Mouse (Mus musculus): ENCODE results near the gene Bcar3. TPM values are rescaled to one million over a fixed set of nuclear protein-coding genes. Genes with fewer than 3 reads are reported as not detected.
"Not testable (repeated sequence)": the region's sequence is repeated elsewhere in the genome, so short reads cannot be mapped to it uniquely, and the experiment has no call there.

Gene Bcar3
- total RNA-seq, 2 experiments from 2014 or later = 1.6 to 5.0 TPM

GRCm38 (mm10) chr3:122376412-122376831, 82.5 kb downstream of the Bcar3 start:
- no peak for ATAC-seq (replicated peaks; ENCODE audit: poor library complexity)

GRCm38 (mm10) chr3:122376841-122377464, 83.0 kb downstream of the Bcar3 start:
- ATAC-seq (replicated peaks; ENCODE audit: poor library complexity) = no peak

- peak; percentile 81 for ATAC-seq (replicated peaks; ENCODE audit: poor library complexity)
These were observed 84.7 kb downstream of the Bcar3 start for GRCm38 (mm10) chr3:122378634-122379033.

DNA sequence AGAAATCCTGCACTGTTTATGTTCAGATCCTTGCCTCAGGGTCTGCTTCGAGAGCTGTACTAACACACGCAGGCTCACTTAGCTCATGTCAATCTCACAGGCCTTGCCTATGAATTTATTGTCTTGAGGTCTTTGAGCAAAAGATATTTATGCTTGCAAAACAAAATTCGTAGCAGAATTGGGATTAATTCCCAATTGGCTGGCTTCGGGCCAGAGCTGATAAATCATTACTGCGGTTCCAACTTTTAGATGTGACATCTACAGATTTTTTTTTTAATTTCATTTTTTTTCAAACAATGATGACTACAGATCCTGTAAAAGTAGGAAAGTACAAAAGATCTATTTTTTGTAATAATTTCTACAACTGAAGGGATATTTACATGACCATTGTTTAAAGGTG, 86.8 kb downstream of the Bcar3 start:
- ATAC-seq (replicated peaks; ENCODE audit: poor library complexity) = no peak

DNA sequence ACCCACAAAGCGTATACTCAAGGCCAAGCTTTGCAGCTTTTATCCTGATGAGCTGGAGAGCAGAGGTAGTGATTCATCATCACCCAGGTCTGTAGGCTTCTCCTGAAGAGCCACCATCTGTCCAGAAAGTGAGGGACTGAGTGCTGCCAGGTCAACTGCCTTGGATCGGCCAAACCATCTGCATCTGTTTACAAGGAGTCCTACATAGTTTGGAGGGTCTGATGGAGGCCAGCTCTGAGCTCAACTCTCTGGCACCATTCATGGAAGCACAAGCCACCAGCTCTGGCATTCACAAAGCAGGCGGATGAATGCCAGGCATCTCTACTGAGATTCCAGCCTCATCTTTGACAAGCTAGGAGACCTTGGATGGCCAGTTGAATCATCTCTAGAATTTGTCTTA, 87.7 kb downstream of the Bcar3 start:
- no peak for ATAC-seq (replicated peaks; ENCODE audit: poor library complexity)

GRCm38 (mm10) chr3:122386444-122386843, 92.5 kb downstream of the Bcar3 start:
- no peak for ATAC-seq (replicated peaks; ENCODE audit: poor library complexity)

DNA sequence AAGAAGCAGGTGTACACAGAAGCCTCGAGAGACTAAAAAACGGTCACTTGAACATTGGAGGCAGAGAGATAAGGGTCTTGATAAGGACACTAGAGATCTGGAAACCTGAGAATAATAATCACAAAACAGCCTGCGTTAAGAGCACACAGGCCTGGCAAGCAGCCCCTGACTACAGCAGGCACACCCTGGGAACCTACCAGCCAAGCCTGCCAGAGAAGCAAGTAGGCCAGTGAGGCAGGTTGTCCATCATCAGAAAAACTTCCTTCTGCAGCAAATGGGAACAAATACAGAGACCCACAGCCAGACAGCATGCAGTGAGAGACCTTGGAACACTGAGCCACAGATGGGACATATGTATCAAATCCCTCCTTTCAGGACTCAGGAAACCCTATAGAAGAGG, 93.8 kb downstream of the Bcar3 start:
- no peak for ATAC-seq (replicated peaks; ENCODE audit: poor library complexity)

DNA sequence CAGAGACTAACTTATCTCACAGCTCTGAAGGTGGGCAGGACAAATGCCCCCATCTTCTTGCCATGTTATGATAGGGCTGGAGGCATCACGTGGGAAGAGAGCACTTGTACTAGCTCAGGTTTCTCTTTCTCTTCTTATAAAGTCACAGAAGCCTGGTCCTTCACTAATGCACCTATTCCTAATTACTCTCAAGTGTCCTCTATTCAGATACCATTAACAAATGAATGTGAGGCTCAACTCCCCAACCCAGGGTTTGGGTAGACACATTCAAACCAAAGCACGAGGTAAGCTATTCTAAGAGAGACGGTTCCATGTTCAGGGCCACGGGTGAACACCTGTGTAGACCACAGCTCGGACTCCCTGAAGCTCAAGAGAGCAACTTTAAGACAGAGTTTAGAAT, 96.0 kb downstream of the Bcar3 start:
- ATAC-seq (replicated peaks; ENCODE audit: poor library complexity) = no peak

DNA sequence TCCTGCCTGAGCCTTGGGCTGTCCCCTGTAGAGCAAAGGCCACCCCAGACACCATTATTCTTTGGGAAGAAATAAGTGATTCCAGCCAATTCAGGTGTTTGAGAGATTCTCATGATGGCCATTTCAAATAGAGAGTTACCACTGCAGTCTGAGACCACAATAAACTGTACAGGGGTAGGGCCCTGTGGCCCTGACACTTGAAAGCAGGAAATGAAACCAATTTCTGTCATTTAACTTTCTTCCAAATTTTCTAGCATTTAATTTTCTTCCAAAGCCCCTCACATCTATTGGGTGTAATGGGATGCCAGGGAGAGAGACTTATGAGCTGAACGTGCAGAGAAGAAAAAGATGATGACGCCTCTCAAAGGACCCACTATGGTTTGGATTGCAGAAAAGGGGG, 97.2 kb downstream of the Bcar3 start:
- no peak; the same call in 1 of the 2 replicates for ATAC-seq (replicated peaks; ENCODE audit: poor library complexity)

GRCm38 (mm10) chr3:122391816-122392215, 97.9 kb downstream of the Bcar3 start:
- peak; percentile 45 for ATAC-seq (replicated peaks; ENCODE audit: poor library complexity)

DNA sequence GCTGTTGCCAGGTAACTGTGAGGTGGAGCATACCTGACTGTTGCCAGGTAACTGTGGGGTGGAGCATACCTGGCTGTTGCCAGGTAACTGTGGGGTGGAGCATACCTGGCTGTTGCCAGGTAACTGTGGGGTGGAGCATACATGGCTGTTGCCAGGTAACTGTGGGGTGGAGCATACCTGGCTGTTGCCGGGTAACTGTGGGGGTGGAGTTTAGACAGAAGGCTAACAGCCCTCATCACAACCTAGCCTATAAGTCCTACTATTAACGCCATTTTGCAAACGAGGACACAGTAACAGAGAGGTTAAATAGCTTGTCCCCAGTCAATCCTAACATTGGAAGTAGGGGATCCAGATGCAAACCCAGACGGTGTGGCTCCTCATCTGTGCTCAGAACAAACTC, 99.5 kb downstream of the Bcar3 start:
- ATAC-seq (replicated peaks; ENCODE audit: poor library complexity) = not testable (repeated sequence)

- no peak; the same call in 1 of the 2 replicates for ATAC-seq (replicated peaks; ENCODE audit: poor library complexity)
These were observed 100.0 kb downstream of the Bcar3 start for GRCm38 (mm10) chr3:122393836-122394374.

DNA sequence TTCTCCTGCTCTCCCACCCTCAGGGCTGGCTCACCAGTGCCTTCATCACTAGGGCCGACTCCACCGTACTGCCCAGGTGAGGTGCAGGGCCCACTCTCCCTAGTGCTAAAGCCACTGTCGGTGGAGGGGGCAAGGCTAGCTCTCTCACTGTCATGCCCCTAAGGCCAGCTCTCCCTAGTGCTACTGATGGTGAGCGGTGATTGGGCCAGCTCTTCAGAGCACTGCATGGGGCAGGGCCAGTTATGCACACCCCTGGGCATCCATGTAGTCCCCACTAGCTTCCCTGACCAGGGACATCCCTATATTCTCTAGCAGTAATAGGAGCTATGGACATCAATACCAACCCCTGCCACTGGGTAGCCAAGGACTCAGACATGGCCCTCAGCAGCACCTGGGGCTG, 103.0 kb downstream of the Bcar3 start:
- no peak for ATAC-seq (replicated peaks; ENCODE audit: poor library complexity)

DNA sequence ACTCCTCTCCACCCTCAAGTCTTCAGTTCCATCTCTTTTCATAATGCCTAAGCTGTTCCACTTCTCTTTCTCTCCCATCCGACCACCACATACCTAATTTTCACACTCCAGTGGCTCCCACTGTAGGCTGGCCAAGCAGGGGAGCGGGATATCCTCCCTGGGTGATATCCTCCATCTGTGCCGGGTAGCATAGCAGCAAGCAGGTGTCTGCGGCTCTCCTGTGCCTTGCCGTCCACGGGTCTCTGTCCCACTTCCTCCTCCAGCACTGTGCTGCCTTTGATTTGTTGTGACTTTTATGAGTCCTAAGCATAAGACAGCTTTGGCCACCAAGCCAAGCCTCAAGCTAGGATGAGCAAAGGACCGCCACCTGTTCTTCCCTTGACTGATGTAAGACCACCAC, 103.5 kb downstream of the Bcar3 start:
- no peak for ATAC-seq (replicated peaks; ENCODE audit: poor library complexity)

GRCm38 (mm10) chr3:122401011-122401410, 107.1 kb downstream of the Bcar3 start:
- ATAC-seq (replicated peaks; ENCODE audit: poor library complexity) = no peak

- no peak for ATAC-seq (replicated peaks; ENCODE audit: poor library complexity)
These were observed 108.2 kb downstream of the Bcar3 start for GRCm38 (mm10) chr3:122402143-122402542.

DNA sequence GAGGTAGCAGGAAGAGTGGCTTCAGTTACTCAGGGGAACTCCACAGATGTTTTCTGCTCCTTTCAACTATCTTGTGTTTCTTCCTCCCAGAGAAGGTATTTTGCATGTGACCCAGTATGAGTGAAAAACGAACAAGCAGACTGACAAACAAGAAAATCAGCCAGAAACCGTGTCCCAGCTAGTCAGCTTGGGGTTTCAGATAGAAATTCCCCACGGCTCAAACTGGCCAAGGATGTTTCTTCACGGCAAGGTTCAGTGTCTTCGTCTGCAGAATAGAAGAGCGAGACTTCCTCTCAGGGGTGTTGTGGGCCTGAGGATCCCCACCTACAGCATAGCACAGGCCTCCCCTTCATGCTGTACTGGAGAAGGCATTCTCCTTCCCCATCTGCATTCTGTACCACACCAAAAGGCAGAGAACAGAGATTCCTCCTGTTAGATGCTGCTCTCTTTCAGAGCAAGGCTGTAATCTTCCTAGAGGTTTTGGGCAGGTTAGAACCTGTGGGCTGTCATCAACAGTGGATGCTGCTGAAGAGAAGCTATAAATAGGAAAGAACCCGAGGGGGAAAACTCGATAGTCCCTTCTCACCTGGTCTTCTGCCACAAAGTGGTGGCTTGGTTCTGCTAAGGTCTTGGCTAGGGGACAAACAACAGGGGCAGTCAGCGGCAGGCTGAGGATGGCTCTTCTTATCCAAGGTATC, 110.1 kb downstream of the Bcar3 start:
- no peak for ATAC-seq (replicated peaks; ENCODE audit: poor library complexity)

DNA sequence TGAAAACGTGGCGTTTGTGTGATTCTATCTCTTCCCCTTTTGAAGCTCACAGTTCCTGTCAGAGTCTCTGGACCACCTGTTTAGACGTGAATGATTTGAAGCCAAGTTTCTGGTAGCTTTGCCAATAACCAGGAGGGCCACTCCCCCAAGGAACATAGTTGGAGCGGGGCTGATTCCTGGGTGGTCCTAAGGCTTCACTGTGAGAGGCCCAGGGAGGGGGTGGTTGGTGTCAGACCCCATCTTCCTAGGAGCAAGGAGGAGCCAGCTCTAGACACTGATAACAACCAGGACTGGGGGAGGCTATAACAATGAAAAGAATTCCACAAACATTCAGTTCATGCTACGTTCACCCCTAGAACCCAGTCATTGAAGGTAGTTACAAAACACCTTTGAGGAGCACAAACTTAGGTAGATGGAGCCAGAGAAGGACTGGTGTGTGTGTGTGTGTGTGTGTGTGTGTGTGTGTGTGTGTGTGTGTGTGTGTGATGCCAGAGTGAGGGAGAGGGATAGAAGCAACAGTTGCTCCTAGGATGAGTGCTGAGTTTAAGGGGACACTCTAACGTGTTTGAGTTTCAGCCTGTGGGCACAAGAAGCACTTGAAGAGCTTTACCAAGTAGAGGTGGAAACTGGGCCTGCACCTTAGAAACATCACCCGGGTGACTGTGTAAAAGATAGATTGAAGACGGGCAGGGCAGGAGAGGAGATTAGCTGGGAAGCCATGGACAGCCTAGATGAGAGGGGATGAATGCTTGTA, 111.4 kb downstream of the Bcar3 start:
- no peak for ATAC-seq (replicated peaks; ENCODE audit: poor library complexity)

DNA sequence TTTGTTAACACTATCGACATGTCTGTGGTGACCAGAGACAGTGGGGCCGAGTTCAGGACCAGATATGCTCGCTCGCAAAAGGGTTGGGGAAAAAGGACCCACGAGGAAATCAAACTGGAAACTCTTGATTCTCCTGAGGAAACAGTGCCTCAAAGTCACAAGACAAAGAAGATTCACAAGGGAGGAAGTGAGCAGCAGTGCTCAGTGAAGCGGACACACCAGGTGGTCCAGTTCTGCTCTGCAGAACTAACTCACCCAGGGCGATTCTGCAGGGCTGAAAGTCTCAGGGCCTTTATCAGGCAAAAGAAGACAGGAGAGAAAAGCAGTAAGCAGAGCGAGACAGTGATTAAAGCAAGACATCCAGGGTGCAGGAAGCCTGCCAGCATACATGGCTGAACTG, 112.5 kb downstream of the Bcar3 start:
- ATAC-seq (replicated peaks; ENCODE audit: poor library complexity) = no peak

DNA sequence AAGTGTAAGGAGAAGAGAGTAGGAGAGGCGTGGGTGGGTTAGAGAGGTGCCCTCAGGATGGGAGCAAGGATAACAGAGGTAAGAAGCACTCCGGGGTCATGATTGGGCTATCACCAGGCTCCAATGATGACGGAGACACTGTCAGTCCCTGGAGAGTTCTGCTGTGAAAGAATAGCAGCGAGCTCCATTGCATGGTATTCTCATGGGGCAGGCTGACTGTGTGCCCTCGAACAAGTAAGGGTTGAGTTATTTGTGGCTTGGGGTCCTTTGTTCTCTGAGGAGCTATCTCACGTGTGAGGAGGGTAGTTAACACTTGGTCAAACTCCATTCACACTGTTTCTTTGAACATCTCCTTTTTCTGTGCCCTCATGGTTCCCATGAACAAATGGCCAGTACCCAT, 113.8 kb downstream of the Bcar3 start:
- ATAC-seq (replicated peaks; ENCODE audit: poor library complexity) = no peak

DNA sequence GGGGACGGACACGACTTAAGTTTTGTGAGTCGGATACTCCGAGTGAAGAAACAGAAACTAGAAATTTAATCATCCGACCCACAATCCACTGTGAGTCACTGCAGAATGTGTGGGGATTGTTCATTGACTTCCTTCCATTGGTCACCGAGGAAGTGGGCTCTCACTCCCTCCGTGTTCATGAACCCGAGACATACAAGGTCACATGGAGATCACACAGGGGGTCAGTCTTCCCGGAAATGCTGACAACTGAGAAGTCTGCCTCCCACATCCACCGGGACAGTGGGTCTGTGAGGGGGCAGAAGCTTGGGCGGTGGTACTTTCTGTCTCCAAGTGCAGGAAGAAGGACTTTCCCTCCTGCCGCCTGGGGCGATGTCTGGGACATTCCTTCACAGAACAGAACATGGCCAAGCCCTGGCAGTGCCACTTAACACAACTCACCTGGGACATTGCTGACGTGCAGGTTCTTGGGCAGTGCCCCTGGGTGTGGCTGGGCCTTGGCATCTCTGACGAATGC, 114.9 kb downstream of the Bcar3 start:
- ATAC-seq (replicated peaks; ENCODE audit: poor library complexity) = no peak

DNA sequence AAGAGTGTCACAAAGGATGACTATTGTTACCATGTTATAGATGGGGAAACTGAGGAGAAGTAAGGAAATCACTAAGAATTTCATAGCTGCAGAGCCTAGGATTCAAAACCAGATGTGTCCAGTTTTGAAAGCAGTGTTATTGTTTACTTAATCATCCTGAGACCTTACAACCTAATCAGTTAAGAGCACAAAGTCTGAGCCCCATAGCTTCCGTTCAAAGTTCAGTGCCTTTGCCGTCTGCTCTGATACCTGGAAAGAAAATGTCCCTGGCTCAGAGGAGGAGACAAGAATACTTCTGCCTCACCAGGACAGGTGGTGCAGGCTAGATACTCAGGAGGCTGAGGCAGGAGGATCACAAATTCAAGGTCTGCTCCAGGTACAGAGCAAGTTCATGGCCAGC, 117.7 kb downstream of the Bcar3 start:
- no peak for ATAC-seq (replicated peaks; ENCODE audit: poor library complexity)

Data from megakaryocyte progenitor cell, adult 5-6 weeks (primary cell).